Mouse (Mus musculus) limb, embryonic 11.5 days (tissue): Measurements from ENCODE around the gene Moxd1. TPM values are rescaled to one million over a fixed set of nuclear protein-coding genes. Genes with fewer than 3 reads are reported as not detected.
A peak's percentile ranks its signal among the peaks of the same experiment; 100 is the strongest.

Experiments used
- ATAC-seq: fragments of 200-750 bp; cut with Nextera tagmentation; 2 replicates; pipeline ENCODE4 v1.8.0; 2017; ENCODE audit warnings: low read depth; ENCODE audit not compliant: insufficient number of reproducible peaks, low FRiP score, low TSS enrichment
- DNase-seq: peaks from one replicate; pipeline ENCODE4 v3.0.0-alpha.2; 2015; ENCODE audit warnings: low spot score
- H3K27ac ChIP-seq: fragments of 300-500 bp; sonication (generic); replicated peaks from 2 replicates; pipeline ENCODE4 v1.5.1; 2014; ENCODE audit warnings: low read depth, mild to moderate bottlenecking, low read length
- H3K27me3 ChIP-seq: fragments of 300-500 bp; sonication (generic); 2 replicates; pipeline ENCODE4 v1.6.1; 2014; ENCODE audit warnings: mild to moderate bottlenecking, low read length, mixed read lengths; ENCODE audit not compliant: control insufficient read depth, insufficient read depth
- H3K36me3 ChIP-seq: fragments of 300-500 bp; sonication (generic); 2 replicates; pipeline ENCODE4 v1.6.1; 2014; ENCODE audit warnings: mild to moderate bottlenecking, low read length, moderate library complexity, mixed read lengths; ENCODE audit not compliant: control insufficient read depth, insufficient read depth
- H3K4me1 ChIP-seq: fragments of 300-500 bp; sonication (generic); 2 replicates; pipeline ENCODE4 v1.6.1; 2014; ENCODE audit warnings: low read length, mixed read lengths; ENCODE audit not compliant: control insufficient read depth, insufficient read depth
- H3K4me2 ChIP-seq: fragments of 300-500 bp; sonication (generic); 2 replicates; pipeline ENCODE4 v1.6.1; 2014; ENCODE audit warnings: low read depth, mild to moderate bottlenecking, moderate library complexity; ENCODE audit not compliant: severe bottlenecking
- H3K4me3 ChIP-seq: fragments of 300-500 bp; sonication (generic); 2 replicates; pipeline ENCODE4 v1.5.1; 2014; ENCODE audit warnings: low read depth, low read length
- H3K9ac ChIP-seq: fragments of 300-500 bp; sonication (generic); 2 replicates; pipeline ENCODE4 v1.6.1; 2014; ENCODE audit warnings: mild to moderate bottlenecking, low read length
- H3K9me3 ChIP-seq: fragments of 300-500 bp; sonication (generic); 2 replicates; pipeline ENCODE4 v1.6.1; 2016; ENCODE audit warnings: low read length; ENCODE audit not compliant: control insufficient read depth
- WGBS: fragments of 180-500 bp; shearing (Covaris S2); extraction: QIAGEN DNeasy Blood & Tissue Kit; methylation state at CpG from one replicate; pipeline ENCODE4 v1.1.7; 2014; 5-methylcytosine and 5-hydroxymethylcytosine counted together
- polyA plus RNA-seq: library from polyadenylated mRNA; unstranded; fragments of >200 nt; fragmentation: Nextera tagmentation; extraction: Ambion mirVana; gene quantifications from 2 replicates; pipeline ENCODE4 v1.2.1, GENCODE M21; 2014

The Moxd1 gene
- polyA plus RNA-seq, 1 experiment from 2014 or later, result 9.2 TPM

- no peaks in the 10 kb centered on the region for H3K4me1 ChIP-seq
Observed at GRCm38 (mm10) chr10:24220931-24221330, 2.4 kb upstream of the Moxd1 start.

DNA sequence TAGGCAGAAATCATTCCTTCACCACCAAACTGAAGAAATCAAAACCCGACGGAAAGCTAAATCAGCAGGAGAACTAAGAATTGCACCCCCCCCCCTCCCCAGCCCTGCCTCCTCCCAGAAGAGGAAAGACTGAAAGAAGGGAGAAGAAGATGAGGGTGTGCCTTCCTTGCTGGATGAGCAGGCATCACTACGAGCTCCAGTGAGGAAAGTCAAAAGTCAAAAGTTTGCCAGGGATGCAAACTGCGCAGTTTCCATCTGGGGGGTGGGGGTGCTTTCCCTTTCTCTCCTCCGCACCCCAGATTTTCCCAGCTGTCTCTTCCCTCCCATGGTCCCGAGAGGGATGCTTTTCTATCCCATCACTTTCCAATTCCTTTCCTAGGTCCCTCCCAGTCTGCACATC lies 406 bp upstream of the Moxd1 start:
- ATAC-seq (no peak), DNase-seq (no peak)
- Histone ChIP-seq H3K9ac (no peak overlapping the region), H3K4me1 (no peaks in the 10 kb centered on the region), H3K27ac (no peak overlapping the region), H3K27me3 (peaks cover 23% of the 10 kb centered on the region), H3K9me3 (no peaks in the 10 kb centered on the region), H3K4me2 (peak overlapping the region; percentile 84), H3K4me3 (peak overlapping the region; percentile 40), H3K36me3 (no peaks in the 10 kb centered on the region)
- WGBS, result 12% methylated on average over 6 of the region's 6 CpGs

More at GRCm38 (mm10) chr10:24220931-24221330, 2.4 kb upstream of the Moxd1 start:
- Histone ChIP-seq H3K4me3 (no peak overlapping the region), H3K4me2 (no peak overlapping the region), H3K27me3 (peaks cover 23% of the 10 kb centered on the region), H3K9me3 (no peaks in the 10 kb centered on the region), H3K27ac (no peak overlapping the region), H3K9ac (no peak overlapping the region), H3K36me3 (no peaks in the 10 kb centered on the region)
- 86% methylated on average over 5 of the region's 5 CpGs for whole genome bisulfite sequencing
- DNase-seq (no peak), ATAC-seq (no peak)

DNA sequence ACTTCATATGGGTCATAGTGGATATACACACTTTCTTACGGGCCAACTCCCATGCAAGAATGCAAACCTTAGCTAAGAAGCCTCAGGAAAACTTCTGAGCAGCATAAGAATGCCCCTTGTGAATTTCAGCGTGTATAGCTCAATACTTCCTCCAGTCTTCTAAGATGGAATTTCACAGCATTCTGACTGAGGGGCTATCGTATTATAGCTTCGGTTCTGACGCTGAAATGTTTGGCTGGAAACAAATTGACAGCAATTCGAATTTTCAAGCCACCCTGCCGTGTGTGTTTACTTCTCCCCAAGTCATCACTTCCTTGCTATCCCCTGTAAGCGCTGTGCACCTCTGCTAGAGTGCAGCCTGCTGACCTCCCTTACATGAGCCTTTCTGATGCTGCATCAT lies 1.3 kb downstream of the Moxd1 start:
- WGBS, result 22% methylated on average over 8 of the region's 8 CpGs
- Histone ChIP-seq H3K4me1 (no peaks in the 10 kb centered on the region), H3K27me3 (peaks cover 23% of the 10 kb centered on the region), H3K4me2 (no peak overlapping the region), H3K27ac (no peak overlapping the region), H3K9me3 (no peaks in the 10 kb centered on the region), H3K9ac (no peak overlapping the region), H3K4me3 (no peak overlapping the region), H3K36me3 (no peaks in the 10 kb centered on the region)
- no peak for DNase-seq
- ATAC-seq, result no peak

DNA sequence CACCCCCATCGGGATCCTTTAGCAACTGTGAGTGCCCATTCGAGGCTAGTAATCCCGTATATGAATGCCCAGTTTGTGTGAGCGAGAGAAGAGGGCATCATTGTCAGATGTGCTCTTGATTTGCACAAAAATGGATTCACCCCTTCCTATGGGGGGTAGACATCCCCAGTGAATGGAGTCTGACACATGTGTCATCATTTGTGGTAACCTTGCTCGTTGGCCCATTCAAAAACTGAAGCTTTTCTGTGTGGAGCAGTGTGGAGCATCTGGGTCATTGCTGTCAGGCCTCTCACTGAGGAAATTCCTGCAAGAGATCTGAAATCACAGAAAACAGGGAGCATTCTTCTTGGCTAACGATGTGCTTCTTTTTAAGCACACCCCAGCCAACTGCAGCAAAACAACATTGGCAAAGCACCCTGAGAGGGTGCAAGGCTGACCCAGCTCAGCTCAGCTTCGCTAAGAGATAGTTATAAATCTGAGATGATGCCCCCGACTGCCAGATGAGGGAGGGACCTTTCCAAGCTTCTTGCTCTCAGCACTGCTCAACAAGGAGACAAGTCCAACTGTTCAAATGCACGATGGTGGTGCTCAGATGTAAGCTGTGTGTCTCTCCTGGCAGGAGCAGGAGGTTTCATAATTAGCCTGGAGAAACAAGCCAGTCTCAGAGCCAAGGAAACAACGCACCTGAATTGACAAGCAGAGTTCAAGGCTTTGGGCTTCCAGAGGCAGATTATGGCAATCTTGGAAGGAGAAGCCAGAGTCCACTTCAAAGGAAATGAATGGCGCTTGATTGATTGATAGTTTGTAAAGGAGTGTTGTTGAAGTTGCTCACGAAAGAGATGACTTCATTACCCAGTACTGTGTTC lies 5.2 kb downstream of the Moxd1 start:
- H3K9ac ChIP-seq, result no peak overlapping the region
- no peak overlapping the region for H3K4me2 ChIP-seq
- H3K27ac ChIP-seq, result no peak overlapping the region
- no peak for DNase-seq
- H3K36me3 ChIP-seq, result no peaks in the 10 kb centered on the region
- WGBS, result 62% methylated on average over 12 of the region's 12 CpGs
- H3K9me3 ChIP-seq, result no peaks in the 10 kb centered on the region
- ATAC-seq, result no peak
- no peak overlapping the region for H3K4me3 ChIP-seq
- H3K4me1 ChIP-seq, result no peaks in the 10 kb centered on the region
- H3K27me3 ChIP-seq, result peaks cover 13% of the 10 kb centered on the region

GRCm38 (mm10) chr10:24232281-24232680 lies 9.0 kb downstream of the Moxd1 start:
- no peak for ATAC-seq
- H3K36me3 ChIP-seq, result no peaks in the 10 kb centered on the region
- no peak overlapping the region for H3K27ac ChIP-seq

DNA sequence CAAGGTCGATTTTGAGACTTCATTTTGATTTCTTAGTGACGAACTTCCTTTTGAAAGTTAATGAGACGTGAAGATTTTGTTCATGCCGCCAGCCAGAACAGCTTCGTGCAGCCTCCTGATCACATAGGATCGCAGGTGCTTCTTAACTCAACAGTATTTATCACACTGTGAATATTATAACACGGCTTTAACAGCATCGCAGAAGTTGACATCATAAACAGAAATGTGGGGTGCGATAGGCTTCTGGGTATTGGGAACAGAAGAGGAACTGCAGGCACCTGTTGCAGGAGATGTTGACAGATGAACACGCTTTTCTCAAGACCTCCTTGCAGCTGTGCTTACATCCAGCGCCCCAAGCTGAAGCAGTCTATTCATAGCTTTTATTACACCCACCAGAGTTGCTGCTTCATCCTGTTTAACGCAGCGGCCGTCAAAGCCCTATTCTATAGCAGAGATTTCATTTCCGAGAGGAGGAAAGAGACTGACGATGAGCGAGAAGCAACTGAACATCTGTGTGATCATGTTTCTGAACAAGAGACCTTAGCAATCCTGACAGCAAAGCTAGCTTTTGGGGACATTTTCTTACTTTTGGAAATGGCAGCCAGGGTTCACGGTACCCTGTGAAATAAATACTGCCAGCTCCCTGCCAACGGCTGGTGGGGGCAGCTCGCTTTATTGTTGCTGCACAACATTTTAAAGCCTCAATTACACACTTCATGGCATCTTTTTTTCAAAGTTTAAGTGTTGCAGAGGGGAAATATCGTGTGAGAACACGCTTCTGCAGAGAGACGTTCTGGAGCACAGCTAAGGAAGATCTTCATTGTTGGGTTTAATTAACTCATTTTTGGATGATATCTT lies 12.3 kb downstream of the Moxd1 start:
- Histone ChIP-seq H3K4me2 (no peak overlapping the region), H3K4me1 (no peaks in the 10 kb centered on the region), H3K27me3 (no peaks in the 10 kb centered on the region), H3K4me3 (no peak overlapping the region), H3K27ac (no peak overlapping the region), H3K36me3 (no peaks in the 10 kb centered on the region), H3K9ac (no peak overlapping the region), H3K9me3 (no peaks in the 10 kb centered on the region)
- ATAC-seq, result no peak
- 71% methylated on average over 23 of the region's 23 CpGs for WGBS
- DNase-seq, result no peak

More at GRCm38 (mm10) chr10:24232281-24232680, 9.0 kb downstream of the Moxd1 start:
- no peak overlapping the region for H3K4me2 ChIP-seq
- no peak overlapping the region for H3K9ac ChIP-seq
- 72% methylated on average over 4 of the region's 4 CpGs for WGBS
- DNase-seq, result no peak
- no peaks in the 10 kb centered on the region for H3K9me3 ChIP-seq
- no peaks in the 10 kb centered on the region for H3K4me1 ChIP-seq
- no peaks in the 10 kb centered on the region for H3K27me3 ChIP-seq
- H3K4me3 ChIP-seq, result no peak overlapping the region

DNA sequence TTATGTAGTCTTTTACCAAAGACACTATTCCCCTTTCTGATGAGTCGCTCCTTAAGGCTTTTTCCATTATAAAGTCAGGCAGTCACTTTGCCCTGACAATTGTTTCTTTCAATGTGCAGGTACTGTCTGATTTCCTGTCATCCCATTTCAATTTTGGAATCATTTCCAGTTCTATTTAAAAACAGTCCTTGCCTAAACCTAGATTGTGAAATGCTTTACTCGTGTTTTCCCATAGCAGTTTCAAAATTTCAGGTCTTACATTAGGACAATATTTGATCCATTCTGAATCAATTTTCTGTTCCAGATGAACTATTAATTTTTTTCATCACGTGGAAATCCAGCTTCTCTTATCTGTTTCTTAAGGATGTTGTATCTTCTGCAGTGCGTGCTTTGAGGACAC lies 23.5 kb downstream of the Moxd1 start:
- no peaks in the 10 kb centered on the region for H3K9me3 ChIP-seq
- no peak overlapping the region for H3K4me2 ChIP-seq
- H3K4me1 ChIP-seq, result no peaks in the 10 kb centered on the region
- no peak overlapping the region for H3K9ac ChIP-seq
- no peaks in the 10 kb centered on the region for H3K27me3 ChIP-seq
- no peaks in the 10 kb centered on the region for H3K36me3 ChIP-seq
- no peak overlapping the region for H3K27ac ChIP-seq
- DNase-seq (no peak), ATAC-seq (no peak)
- WGBS, result 83% methylated on average over 4 of the region's 4 CpGs
- no peak overlapping the region for H3K4me3 ChIP-seq

GRCm38 (mm10) chr10:24248116-24248515 lies 24.8 kb downstream of the Moxd1 start:
- Histone ChIP-seq H3K4me3 (no peak overlapping the region), H3K9ac (no peak overlapping the region), H3K27ac (no peak overlapping the region), H3K36me3 (no peaks in the 10 kb centered on the region), H3K9me3 (no peaks in the 10 kb centered on the region), H3K4me1 (no peaks in the 10 kb centered on the region), H3K27me3 (no peaks in the 10 kb centered on the region), H3K4me2 (no peak overlapping the region)
- DNase-seq (no peak), ATAC-seq (no peak)
